Mouse (Mus musculus): ENCODE results near the gene Cdc34.

Gene Cdc34

DNA sequence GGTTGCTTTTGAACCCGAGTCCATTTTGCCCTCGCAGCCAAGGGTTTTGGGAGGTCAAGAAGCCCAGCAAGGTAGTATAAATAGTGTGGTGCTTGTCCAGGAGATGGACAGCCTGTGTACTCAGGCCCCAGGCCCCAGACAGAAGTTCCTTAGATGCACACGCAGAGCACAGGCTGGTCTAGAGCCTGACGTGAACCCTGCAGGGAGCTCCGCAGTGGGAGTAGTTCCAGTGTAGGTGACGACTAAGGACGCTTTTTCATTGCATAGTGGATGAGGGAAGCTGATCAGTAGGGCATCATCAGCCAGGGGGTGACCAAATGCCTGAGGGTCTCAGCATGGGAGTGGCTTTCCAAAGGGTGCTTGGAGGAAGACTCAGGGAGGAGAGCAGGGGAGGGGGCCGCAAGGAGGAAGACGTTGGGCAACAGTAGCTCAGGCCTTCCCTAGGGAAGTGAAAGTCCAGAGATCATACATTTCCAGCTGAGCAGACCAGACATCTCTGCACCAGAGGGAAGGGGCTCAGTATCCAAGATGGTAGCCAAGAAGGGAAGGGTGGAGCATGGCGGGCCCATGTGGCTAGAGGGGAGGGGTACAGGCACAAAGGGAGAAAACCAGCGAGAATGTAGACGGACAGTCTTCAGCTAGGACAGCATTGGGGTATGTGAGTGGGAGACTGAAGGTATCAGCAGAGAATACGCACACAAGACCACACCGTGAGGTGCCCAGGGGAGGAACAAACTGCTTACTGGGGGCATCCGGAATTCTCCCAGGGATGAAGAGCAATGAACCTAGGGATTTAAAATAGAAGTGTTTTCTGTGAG lies 11.7 kb upstream of the Cdc34 start:
- in situ Hi-C loops (cut with MboI, MseI) = no loop called here

DNA sequence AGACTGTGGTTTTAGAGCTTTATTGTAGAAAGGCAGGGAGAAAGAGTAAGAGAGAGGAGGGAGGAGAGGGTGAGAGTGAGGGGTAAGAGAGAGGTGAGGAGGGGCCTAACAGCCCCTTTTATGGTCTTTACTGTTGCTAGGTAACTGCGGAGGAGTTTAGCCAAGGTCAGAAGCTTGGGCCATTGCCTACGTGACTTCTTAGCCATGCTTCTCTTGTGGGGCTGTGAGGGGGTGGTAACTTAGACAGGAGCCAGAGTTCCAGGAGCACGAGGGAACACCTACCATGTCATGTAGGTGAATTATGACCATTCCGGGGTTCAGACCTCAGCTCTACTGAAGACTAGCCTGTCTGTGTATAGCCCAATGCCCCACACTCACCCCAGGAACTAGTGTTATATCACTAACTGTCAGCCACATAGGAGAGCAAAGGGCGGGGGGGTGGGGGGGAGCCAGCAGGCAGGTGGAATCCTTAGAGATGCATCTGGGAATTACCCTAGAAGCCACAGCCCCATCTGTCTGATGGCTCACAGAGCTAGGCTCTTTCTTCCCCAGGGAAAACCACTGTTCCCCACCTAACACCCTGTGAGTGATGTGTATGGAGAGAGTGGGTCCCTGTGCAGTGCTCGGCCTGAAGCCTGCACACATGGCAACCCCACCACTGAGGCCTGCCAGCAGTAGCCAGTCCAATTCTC lies 10.5 kb upstream of the Cdc34 start:
- in situ Hi-C loops (cut with MboI, MseI) = no loop called here

DNA sequence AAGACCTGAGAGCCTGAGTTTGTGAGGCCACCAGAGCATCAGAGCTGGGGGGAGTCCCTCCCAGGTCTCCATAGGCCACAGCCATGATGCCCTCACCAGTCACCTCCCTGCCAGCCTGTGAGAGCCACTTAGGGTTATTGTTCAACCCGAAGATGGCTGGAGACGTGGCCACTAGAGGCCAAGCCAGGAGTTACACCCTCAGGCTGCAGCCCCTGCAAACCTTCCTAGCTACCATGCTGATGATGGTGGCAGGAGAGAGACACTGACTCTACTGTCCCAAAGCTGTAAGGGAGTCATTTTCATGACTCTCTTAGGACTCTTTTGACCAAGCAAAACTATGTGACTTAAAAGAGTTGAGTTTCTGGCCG lies 9.9 kb upstream of the Cdc34 start:
- in situ Hi-C loops (cut with MboI, MseI) = no loop called here

DNA sequence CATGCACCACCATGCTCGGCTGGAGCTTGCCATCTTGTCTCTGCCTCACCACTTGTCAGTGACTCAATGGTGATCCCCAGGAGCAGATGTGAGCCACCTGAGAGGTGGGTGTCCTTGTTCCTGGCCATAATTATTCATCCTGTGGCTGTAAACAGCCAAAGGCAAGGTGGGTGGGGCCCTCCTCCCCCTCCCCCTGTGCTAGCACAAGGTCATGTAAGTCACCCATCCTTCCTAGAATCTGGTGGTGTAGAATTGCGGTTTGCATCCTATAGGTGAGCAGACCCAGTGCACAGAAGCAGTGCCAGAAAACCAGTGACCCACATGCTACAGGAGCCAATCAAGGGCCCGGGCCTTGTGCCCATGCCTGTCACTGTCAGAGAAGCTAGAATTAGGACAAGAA lies 8.9 kb upstream of the Cdc34 start:
- in situ Hi-C loops (cut with MboI, MseI) = no loop called here

DNA sequence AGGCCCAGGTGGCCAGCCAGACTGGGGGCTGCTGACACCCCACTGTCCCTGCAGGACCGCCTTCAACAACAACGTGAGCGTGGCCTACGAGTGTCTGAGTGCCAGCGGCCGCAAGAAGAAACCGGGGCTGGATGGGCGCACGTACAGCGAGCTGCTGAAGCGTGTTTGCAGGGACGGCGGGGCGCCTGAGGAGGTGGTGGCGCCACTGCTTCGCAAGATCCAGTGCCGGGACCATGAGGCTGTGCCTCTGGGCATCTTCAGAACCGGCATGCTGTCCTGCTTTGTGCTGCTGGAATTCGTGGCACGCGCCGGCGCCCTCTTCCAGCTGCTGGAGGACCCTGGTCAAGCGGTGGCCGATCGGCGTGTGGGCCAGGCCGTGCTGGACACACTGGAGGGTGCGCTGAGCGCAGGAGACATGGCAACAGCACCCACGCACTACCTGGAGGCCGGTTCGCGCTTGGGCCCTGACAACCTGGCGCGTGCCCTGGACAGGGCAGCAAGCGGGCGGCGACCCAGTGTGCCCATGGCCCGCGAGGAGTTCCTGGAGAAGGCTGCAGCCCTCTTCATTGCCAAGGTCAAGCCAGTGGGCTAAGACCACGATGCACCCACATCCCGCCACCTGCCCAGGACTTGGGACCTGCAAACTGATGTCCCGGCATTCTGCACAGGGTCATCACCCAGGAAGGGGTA lies 6.5 kb upstream of the Cdc34 start:
- in situ Hi-C loops (cut with MboI, MseI) = no loop called here

DNA sequence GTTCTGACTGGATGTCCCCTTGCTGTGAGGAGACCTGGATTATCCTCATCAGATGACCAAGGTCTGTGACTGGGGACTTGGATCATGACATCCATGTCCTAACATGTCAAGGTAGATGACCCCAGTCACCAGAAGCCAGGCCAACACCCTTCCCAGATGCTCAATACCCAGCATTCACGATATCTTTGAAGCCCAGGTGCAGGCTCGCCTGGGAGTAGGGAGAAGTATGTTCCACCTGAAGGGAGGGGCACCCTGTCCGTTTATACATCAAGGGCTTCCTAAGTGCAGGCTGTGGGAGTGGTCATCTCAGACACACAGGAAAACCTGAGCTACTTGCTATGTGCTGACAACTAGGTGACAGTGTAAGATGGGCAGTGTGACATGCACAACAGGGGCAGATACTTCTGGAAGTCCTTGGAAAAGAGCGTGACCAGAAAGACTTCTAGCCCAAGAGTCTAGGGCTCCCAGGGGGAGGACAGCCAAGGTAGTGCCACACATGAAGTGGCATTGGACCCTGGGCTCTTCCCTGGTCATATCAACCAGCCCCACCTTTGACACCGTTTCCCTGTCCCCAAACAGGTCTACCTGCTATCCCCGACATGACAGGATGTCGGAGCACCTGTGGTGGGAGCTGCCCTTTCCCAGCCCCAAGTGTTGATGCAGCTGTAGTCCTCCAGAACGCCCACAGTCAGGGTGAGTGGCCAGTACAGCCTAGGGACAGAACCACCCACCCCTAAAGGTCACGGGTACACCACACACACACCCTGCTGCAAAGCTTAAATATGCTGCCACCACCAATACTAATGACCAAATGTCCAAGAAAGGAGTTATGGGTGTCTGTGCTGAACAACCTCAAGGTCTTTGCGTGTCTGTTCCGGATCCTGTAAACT lies 1.1 kb upstream of the Cdc34 start:
- in situ Hi-C loops (cut with MboI, MseI) = loop anchor here (10.0 kb wide), 1 partner anchor 1106 kb away; the partner anchor contains the start of gene Ilvbl

DNA sequence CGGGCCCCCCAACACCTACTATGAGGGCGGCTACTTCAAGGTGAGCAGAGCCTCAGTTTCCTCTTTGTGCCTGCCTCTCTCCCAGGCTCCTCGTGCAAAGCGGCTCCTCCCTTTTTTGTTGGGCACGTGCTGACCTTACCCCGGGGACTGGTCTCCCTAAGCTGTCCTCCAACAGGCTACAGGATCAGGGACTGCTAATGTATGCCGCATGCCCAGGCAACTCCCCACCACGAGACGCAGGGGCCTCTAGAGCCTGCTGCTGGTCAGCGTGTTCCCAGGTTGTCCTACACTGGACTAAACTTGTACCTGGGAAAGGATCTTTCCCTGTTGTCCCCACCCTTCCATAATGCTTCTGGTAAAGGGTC lies 538 bp downstream of the Cdc34 start:
- in situ Hi-C loops (cut with MboI, MseI) = loop anchor here (10.0 kb wide), 1 partner anchor 1108 kb away; the partner anchor contains the start of gene Ilvbl

DNA sequence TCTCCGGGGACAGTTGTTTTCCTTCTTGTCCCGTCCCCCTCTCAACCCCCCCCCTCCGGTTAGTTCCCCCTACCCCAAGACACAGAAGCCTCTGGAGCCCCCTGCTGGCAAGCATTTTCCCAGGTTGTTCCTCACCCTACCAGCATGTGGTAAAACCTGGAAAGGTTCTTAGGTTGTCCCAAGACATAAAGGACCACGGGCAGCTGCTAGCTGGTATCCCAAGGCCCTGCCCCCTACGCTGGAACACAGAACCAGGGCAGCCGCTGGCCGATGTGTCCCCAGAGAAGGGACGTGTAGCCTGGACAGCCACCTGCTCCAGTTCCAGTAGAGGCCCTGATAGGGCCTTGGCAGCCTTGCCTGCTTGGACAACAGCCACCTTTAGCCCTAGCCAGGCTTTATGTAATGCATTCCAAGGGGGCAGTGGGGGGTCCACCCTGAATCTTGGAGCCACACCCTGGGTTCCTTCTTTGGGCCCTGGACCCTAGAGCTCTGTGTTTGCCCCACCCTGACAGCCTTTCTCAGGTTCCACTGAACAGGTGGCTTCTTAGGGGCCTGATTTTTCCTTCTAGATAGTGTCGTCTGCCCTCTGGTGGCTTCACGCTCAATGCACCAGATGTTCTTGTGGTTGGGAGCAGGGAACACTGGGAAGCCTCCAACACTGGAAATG lies 1.1 kb downstream of the Cdc34 start:
- in situ Hi-C loops (cut with MboI, MseI) = loop anchor here (10.0 kb wide), 1 partner anchor 1108 kb away; the partner anchor contains the start of gene Ilvbl

DNA sequence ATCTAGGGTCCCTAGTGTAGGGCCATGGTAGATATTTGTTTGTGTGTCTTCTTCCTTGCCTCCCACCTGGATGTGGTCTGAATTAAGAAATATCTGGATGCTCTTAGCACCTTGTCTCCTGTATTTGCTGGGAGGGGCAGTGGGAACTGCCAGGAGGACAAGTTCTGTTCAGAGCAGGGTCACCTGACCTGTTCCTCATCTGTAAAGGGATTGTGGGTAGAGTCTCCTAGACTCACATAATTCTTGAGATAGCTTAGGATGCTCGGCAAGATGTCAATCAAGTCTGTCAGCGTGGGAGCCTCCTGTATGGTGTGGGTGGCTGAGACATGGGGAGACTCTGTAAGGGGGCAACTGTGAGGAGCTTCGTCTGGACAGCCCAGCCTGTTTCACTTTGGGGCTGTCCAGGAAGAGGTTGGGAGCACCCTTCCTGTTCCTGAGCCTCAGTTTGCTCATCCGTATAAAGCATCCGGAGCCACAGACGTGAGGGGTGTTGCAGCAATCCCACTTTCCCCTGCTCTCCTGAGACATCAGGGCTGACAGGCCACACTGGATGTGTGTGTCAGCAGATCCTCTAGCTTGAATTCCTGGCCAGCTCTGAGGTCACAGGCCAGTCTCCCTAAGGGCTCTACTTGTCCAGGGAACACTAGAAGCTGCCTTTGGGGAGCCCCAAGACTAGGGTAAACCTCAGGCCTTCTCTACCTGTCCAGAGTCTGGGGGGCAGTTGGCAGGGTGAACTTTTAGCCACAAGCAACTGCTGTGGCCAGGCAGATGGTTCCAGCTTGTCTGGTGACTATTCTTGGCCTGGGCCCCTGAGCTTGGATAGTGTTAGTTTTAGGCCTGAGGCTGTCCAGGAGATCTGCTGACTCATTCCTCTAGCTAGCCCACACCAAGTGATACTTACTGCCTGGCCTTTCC lies 2.0 kb downstream of the Cdc34 start:
- in situ Hi-C loops (cut with MboI, MseI) = loop anchor here (10.0 kb wide), 1 partner anchor 1109 kb away; the partner anchor contains the start of gene Ilvbl

DNA sequence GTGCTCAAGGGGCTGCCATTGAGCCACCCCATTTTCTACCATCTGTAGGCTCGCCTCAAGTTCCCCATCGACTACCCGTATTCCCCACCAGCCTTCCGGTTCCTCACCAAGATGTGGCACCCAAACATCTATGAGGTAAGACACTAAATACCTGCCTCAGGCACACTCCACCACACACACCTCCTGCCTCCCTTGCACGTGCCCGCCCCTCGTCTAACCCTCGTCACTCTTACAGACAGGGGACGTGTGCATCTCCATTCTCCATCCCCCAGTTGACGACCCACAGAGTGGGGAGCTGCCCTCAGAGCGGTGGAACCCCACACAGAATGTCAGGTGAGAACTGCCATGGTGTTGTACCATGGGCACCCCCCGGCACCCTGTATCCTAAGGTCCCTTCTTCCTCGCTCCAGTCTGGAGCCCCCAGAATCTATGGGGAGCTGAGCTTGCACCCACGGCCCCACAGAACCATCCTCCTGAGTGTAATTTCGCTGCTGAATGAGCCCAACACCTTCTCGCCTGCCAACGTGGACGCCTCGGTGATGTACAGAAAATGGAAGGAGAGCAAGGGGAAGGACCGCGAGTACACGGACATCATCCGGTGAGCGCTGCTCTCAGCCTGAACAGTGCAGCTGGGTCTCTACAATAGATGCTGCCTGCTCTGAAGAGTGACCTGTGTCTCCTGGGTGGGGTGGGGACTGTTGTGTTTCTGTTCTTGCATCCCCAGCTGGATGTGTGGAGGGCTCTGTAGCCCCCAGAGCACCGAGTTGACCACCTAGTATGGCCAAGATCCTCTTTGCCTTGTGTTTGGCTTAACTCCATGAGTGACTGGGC lies 3.0 kb downstream of the Cdc34 start:
- in situ Hi-C loops (cut with MboI, MseI) = loop anchor here (10.0 kb wide), 1 partner anchor 1110 kb away; the partner anchor contains the start of gene Ilvbl

DNA sequence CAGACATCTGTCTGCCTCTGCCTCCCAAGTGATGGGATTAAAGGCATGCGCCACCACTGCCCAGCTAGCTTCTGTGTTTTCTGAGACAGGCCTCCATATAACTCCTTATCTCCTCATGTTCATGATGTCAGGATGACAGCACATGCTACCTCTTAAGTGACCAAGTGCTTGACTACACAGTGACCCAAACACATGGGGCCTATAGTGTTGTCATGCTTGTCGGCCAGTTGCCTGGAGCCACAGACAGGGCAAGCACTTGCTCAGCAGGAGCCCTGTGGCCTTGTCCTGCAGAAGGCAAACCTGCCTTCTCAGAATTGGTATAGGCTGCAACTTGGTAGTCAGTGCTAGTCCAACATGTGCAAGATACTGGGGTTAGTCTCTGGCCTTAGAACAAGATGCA lies 4.2 kb downstream of the Cdc34 start:
- in situ Hi-C loops (cut with MboI, MseI) = loop anchor here (10.0 kb wide), 1 partner anchor 1111 kb away; the partner anchor contains the start of gene Ilvbl

DNA sequence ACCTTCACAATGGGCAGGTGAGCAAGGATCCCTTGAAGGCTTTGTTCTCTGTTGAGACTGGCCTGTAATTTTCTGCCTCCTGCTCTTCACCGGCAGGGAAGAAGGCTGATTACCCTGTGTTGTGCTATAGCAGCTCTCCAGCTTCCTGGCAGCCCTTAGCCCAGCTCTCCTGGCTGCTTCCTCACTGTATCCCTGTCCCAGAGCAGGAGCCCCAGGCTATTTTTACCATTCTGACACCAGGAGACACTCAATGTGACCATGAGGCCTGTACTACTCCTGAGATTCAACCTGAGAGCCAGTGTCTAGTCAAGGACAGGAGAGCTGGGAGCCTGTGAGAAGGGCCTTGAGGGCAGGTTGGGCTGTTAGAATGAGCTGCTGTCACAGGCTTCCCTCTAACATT lies 4.7 kb downstream of the Cdc34 start:
- in situ Hi-C loops (cut with MboI, MseI) = loop anchor here (10.0 kb wide), 1 partner anchor 1112 kb away; the partner anchor contains the start of gene Ilvbl

DNA sequence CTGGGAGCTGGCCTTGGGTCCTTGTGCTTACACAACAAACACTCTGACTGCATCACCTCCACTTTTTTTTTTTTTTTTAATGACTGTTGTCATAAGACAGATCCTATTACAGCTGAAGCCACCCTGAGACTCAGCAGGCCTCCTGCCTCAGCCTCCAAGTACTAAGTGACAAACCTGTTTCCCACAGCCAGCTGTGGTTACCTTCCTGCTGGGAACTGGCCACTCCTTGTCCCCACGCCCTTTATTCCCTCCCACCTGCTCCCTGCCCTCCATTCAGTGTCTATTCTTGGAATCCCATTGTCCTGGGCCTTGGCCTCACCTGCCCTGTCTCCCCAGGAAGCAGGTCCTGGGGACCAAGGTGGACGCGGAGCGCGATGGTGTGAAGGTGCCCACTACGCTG lies 5.5 kb downstream of the Cdc34 start:
- in situ Hi-C loops (cut with MboI, MseI) = loop anchor here (10.0 kb wide), 1 partner anchor 1113 kb away; the partner anchor contains the start of gene Ilvbl

DNA sequence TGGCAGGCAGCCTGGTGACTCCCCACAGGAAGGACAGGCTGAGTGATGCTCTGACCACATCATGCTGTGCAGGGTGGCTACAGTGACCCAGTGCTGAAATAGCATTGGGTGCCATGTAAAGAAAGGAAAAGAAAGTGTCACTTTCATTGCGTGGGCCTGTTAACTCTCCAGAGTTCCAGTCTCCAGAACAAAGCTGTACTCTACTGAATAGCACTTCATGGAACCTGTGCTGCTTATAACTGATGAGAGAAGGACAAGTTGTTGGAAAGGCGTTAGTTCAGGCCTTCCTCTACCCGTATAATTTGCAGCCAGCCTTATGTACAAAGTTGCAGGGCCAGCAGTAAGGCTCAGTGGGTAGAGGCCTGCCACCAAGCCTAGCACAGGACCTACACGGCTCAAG lies 6.7 kb downstream of the Cdc34 start, which contains the start of gene Gzmm:
Gene Gzmm (plus strand): TSS at position 301 of the 400 bp plus-strand sequence.
- in situ Hi-C loops (cut with MboI, MseI) = loop anchor here (10.0 kb wide), 1 partner anchor 1114 kb away; the partner anchor contains the start of gene Ilvbl

DNA sequence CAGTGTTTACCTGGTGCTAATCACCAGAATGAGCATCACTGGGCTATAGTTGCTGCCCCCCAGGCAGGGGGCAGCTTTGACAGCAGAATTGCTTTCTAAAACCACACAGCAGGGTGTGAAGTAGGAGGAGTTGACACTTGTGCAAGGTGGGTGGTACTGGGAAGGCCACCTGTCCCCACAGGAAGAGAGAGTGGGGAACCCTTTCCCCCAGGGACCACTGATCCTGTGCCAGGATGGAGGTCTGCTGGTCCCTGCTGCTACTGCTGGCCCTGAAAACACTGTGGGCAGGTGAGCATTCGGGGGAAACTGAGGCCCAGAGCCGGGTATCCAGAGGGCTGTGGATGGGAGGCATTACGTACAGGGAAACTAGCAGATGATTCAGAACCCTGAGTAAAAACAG lies 7.2 kb downstream of the Cdc34 start:
- in situ Hi-C loops (cut with MboI, MseI) = loop anchor here (10.0 kb wide), 1 partner anchor 1114 kb away; the partner anchor contains the start of gene Ilvbl

DNA sequence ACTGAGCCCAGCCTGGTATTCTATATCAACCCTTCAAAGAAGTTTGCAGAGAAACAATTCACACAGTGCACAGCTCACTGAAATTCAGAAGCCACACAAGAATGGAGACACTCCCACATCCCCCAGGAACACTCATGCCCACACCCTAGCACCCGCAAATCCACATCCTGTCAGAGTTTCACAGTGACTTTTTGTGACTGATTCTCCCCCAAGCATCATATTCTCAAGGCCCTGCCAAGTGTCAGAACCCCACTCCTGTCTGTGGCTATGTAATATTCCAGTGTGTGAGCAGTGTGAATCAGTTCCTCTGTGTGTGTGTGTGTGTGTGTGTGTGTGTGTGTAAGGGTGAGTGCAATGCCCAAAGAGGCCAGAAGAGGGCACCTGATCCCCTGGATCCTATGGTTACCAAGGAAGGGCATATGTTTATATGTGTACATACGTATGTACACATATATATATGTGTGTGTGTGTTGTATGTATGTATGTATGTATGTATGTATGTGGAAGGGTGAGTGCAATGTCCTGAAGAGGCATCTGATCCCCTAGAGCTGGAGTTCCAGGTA lies 10.1 kb downstream of the Cdc34 start:
- in situ Hi-C loops (cut with MboI, MseI) = loop anchor here (5.0 kb wide), 1 partner anchor 90 kb away; no protein-coding TSS in a partner anchor

DNA sequence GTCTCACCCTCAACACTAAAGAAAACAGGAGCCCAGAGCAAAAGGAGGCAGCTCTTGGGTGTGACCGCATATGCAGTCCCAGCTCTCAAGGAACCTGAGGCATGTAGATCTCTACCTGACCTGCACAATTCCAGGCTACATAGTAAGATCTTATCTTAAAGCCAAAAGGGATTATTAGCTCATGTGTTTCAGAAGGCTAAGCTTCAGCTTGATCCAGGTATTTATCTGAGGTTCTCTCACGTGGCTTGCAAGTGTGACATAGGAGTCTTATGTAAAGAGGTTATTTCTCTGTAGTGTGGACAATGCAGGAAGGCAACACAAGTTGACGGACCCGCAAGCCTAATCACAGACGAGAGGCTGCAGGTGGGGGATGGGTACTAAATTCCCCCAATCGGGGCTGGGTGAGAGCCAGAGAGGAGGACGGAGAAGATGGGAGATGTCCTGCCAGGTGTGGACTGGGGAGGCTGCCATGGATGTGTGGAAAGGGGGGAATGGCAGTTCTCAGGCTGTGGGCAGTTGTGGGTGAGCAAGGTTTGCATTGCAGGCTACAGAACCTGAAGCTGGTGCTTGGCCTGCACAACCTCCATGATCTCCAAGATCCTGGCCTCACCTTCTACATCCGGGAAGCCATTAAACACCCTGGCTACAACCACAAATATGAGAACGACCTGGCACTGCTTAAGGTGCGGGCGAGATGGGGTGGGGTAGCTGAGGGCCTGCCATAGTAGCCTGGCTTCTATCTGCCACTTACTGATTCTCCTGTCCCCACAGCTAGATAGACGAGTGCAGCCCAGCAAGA lies 11.8 kb downstream of the Cdc34 start:
- in situ Hi-C loops (cut with MboI, MseI) = loop anchor here (5.0 kb wide), 1 partner anchor 89 kb away; no protein-coding TSS in a partner anchor
